Mouse (Mus musculus) limb, embryonic 10.5 days (tissue): ENCODE measurements around the gene Cdh18. TPM values are rescaled to one million over a fixed set of nuclear protein-coding genes. Genes with fewer than 3 reads are reported as not detected.
"Not testable (repeated sequence)": the region's sequence is repeated elsewhere in the genome, so short reads cannot be mapped to it uniquely, and the experiment has no call there.

Experiments
- DNase-seq: peaks from one replicate; pipeline ENCODE4 v3.0.0-alpha.2; 2017; ENCODE audit warnings: low spot score
- H3K27ac ChIP-seq: fragments of 300-500 bp; sonication (generic); 2 replicates; pipeline ENCODE4 v1.5.1; 2016; ENCODE audit warnings: mild to moderate bottlenecking
- H3K27me3 ChIP-seq: fragments of 300-500 bp; sonication (generic); 2 replicates; pipeline ENCODE4 v1.6.1; 2016; ENCODE audit warnings: low read depth, mild to moderate bottlenecking; ENCODE audit not compliant: poor library complexity, severe bottlenecking
- H3K36me3 ChIP-seq: fragments of 300-500 bp; sonication (generic); 2 replicates; pipeline ENCODE4 v1.6.1; 2016; ENCODE audit warnings: mild to moderate bottlenecking, moderate library complexity
- H3K4me1 ChIP-seq: fragments of 300-500 bp; sonication (generic); 2 replicates; pipeline ENCODE4 v1.6.1; 2016
- H3K4me3 ChIP-seq: fragments of 300-500 bp; sonication (generic); 2 replicates; pipeline ENCODE4 v1.5.1; 2016; ENCODE audit warnings: mild to moderate bottlenecking, moderate library complexity
- H3K9me3 ChIP-seq: fragments of 300-500 bp; sonication (generic); replicated peaks from 2 replicates; pipeline ENCODE4 v1.6.1; 2016; ENCODE audit warnings: mild to moderate bottlenecking
- WGBS: fragments of 180-500 bp; shearing (Covaris S2); methylation state at CpG from one replicate; pipeline ENCODE4 v1.1.7; 2016; 5-methylcytosine and 5-hydroxymethylcytosine counted together
- polyA plus RNA-seq: library from polyadenylated mRNA; unstranded; fragments of >200 nt; fragmentation: Nextera tagmentation; extraction: Ambion mirVana; gene quantifications from 2 replicates; pipeline ENCODE4 v1.2.1, GENCODE M21; 2016

The Cdh18 gene
- polyA plus RNA-seq, 1 experiment from 2014 or later = 0.13 TPM

DNA sequence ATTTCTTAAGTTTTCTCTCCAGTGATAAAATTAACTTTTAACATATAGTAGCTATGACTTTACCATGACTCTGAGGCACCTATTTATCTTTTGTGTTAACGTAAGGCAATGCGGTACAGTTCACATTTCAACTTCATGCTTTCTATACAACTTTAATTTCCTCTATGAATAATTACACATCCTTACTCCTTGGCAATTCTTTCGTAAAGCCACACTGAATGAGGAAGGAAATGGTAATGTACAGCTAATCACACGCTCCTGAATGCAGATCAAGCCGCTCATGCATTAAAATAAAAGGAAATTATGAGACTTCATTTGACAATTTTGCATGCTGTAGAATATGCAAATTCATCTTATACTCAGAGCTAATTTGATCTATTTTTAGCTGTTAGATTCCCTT is 467.9 kb downstream of the Cdh18 start:
- DNase-seq = no peak
- WGBS = 94% methylated on average over 5 of the region's 5 CpGs
- no peaks in the 10 kb centered on the region for H3K36me3 ChIP-seq
- no peaks in the 10 kb centered on the region for H3K27me3 ChIP-seq
- H3K4me3 ChIP-seq = no peak overlapping the region
- H3K4me1 ChIP-seq = no peaks in the 10 kb centered on the region
- H3K9me3 ChIP-seq = no peaks in the 10 kb centered on the region
- no peak overlapping the region for H3K27ac ChIP-seq

DNA sequence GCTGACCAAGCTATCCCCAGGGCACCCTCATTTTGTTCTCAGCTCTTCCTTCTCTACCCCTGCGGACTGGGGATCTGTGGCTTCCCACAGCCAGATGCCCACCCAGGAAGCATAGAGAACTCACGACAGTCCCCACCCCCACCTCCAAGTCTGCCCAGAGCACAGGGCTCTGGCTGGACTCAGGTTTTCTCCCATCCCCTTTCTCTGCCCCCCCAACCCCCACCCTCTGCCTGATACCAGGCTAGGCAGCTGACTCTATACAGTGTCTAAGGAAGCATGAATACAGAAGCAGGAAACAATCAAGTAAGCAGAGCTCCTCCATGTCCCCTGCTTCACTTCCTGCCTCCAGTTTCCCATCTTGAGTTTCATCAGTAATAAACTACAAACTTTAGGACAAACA is 472.3 kb downstream of the Cdh18 start:
- no peak for DNase-seq
- Histone ChIP-seq H3K36me3 (no peaks in the 10 kb centered on the region), H3K27me3 (no peaks in the 10 kb centered on the region), H3K4me3 (no peak overlapping the region), H3K4me1 (no peaks in the 10 kb centered on the region), H3K27ac (no peak overlapping the region), H3K9me3 (no peaks in the 10 kb centered on the region)
- WGBS = 57% methylated on average over 2 of the region's 2 CpGs

DNA sequence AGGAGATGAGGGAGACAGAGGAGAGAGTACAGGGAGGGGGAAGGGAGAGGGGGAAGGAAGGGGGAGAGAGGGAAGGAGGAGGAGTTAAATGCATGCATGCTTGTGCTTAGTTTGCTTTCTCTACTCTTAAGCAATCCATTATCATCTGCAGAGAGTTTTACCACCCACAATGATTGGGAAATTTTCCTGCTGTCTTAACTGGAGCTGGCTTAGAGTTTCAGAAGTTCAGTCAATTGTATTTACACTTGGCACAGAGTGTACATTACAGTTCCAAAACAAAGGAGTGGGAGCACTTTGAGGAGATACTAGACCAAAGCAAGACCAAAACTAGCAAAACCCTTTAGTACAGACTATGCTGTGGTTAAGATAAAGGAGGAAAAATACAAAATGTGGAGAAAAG is 473.8 kb downstream of the Cdh18 start:
- H3K27ac ChIP-seq = no peak overlapping the region
- no peaks in the 10 kb centered on the region for H3K27me3 ChIP-seq
- no peaks in the 10 kb centered on the region for H3K4me1 ChIP-seq
- no peak overlapping the region for H3K4me3 ChIP-seq
- no peaks in the 10 kb centered on the region for H3K36me3 ChIP-seq
- DNase-seq = no peak
- H3K9me3 ChIP-seq = no peaks in the 10 kb centered on the region

DNA sequence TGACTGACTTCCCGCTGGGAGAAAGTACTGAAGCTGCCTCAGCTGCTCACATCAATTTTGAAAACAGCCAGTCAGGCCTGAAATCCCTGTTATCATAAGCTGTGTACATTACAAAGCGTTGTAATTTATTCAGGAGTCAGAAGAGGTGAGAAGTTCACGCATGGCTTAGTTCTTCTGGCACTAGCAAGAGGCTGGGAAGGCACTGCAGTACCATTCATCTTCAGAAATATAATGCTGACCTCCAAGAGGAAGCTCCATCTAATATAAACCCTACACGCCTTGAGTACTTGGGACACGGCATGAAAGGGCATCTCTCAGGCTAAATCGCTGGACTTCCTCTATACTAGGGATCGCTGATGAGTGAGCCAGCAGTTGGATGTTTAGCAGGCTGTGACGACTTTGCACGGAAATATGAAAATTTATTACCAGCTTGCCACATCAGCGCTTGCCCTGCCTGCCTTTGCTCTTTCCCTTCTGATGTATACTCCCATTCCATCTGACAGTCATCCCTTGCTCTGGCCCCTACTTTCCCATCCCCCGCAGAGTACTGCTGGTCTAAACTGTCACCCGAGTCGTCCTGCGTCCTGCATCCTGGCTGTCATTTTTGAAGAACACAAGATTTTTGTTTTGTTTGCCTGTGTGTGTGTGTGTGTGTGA is 486.9 kb downstream of the Cdh18 start:
- Histone ChIP-seq H3K27ac (no peak overlapping the region), H3K4me3 (peak overlapping the region; percentile 49), H3K9me3 (no peaks in the 10 kb centered on the region), H3K36me3 (no peaks in the 10 kb centered on the region), H3K27me3 (peaks cover 17% of the 10 kb centered on the region), H3K4me1 (peaks cover 14% of the 10 kb centered on the region)
- WGBS = 11% methylated on average over 14 of the region's 14 CpGs
- DNase-seq = no peak

DNA sequence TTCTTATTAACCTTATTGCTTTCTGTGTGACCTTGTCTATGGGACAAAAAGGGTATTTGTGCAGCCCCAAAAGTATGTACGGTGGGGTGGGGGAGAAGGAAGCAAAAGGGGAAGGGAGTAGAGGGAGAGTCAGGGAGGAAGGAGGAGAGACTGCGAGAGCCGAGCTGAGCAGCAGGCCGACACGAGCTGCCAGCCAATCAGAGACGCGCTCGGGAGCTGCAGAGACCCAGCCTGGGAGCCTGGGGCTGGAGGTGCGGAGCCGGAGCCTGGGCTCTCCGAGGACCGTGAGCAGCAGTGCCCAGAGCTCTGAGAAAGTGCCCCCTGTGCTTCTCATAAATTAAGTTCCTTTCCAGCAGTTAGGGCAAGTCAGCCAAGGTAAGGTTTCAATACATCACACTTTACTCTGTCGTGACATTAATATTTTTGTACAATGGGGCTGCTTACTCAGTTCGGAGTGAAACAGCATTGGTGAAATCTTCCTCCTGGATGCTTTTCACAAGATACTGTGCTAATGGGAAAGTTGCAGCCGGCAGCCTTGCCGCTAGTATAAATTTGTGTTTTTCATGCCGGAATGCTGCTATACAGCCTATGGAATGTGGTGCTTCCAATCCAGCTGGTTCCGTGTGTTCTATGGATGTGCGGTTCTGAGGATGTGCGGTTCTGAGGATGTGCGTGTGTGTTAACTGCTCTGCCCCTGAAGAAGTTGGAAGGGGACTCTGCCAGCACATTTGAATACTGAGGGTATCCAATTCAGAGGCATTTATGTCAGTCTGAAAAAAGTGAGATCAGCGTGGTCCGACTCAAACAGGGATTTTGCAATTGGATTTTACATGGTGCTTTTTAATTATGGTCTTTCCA is 487.6 kb downstream of the Cdh18 start:
- Histone ChIP-seq H3K4me1 (peaks cover 14% of the 10 kb centered on the region), H3K4me3 (peak overlapping the region; percentile 49), H3K27me3 (peaks cover 17% of the 10 kb centered on the region), H3K27ac (no peak overlapping the region), H3K36me3 (no peaks in the 10 kb centered on the region), H3K9me3 (no peaks in the 10 kb centered on the region)
- 10% methylated on average over 23 of the region's 23 CpGs for WGBS
- peak; percentile 81 for DNase-seq

DNA sequence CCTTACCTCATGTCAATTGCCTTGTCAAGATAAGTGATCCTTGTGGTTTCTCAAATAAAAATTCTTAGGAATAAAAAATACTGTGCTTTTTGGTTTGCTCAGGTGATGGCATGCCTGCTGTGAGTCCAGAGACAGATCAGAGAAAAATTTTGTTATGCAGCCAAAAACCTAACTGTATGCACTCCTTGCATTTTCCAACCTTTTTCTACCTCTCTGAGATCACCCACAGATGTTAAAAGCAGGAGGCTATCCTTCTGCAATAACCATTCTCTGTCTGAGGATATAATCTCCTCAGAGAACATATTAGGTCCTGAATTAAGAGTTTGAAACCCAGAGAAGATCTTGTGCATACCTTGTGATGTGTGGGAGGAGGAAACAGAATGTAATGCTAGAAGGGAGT is 488.7 kb downstream of the Cdh18 start:
- no peaks in the 10 kb centered on the region for H3K9me3 ChIP-seq
- no peaks in the 10 kb centered on the region for H3K36me3 ChIP-seq
- peaks cover 17% of the 10 kb centered on the region for H3K27me3 ChIP-seq
- peaks cover 14% of the 10 kb centered on the region for H3K4me1 ChIP-seq
- DNase-seq = no peak
- H3K27ac ChIP-seq = no peak overlapping the region
- H3K4me3 ChIP-seq = no peak overlapping the region

DNA sequence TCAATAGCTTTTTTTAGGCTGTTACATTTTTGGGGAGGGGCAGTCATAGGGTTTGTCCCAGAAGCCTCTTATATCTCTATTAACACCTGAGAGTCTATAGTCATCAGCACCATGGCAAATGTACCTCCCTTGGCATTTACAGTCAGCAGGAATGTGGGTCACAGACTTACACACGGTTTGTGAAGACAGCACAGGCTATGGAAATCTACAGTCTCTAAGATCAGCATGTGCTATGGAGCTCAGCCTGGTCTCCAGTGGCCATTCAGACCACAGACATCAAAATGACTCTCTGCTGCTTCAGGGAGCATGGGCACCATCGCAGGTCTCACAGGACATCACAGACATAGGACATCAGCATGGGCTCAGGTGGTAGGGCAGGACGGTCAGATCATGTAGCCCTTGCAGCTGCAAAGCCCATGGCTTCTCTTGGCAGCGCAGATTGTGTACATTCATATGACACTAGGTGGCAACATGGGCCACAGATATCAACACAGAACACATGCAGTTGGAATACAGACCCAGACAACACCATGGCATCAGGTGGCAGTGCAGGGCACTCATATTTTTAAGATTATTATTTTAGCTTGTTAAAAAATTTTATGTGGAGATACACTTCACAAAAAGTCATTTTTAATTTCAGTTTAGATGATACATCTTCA is 497.4 kb downstream of the Cdh18 start:
- Histone ChIP-seq H3K27me3 (no peaks in the 10 kb centered on the region), H3K4me3 (no peak overlapping the region), H3K9me3 (no peaks in the 10 kb centered on the region), H3K4me1 (no peaks in the 10 kb centered on the region), H3K27ac (no peak overlapping the region), H3K36me3 (no peaks in the 10 kb centered on the region)
- 82% methylated on average over 4 of the region's 4 CpGs for WGBS
- DNase-seq = no peak

DNA sequence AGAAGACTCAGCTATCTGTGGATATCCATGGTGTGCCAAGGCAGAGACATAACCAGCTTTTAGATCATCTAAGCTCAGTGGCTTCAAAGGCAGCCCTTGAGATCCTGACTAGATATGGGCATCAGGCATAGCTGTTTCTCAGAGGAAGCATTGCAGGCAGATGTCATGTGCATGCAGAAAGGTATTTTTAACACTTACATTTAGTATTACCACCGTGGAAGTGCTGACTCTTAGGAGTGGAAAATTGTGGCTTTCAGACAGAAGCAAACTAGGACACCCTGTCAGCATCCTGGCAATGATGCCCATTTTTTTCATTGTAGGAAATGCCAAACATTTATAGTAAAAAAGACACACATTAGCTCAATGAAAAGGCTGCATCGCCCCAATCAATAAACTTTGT is 503.2 kb downstream of the Cdh18 start:
- H3K36me3 ChIP-seq = no peaks in the 10 kb centered on the region
- DNase-seq = no peak
- no peaks in the 10 kb centered on the region for H3K9me3 ChIP-seq
- H3K27ac ChIP-seq = no peak overlapping the region
- WGBS = 86% methylated on average over 2 of the region's 2 CpGs
- H3K27me3 ChIP-seq = no peaks in the 10 kb centered on the region
- H3K4me3 ChIP-seq = no peak overlapping the region
- H3K4me1 ChIP-seq = no peaks in the 10 kb centered on the region

DNA sequence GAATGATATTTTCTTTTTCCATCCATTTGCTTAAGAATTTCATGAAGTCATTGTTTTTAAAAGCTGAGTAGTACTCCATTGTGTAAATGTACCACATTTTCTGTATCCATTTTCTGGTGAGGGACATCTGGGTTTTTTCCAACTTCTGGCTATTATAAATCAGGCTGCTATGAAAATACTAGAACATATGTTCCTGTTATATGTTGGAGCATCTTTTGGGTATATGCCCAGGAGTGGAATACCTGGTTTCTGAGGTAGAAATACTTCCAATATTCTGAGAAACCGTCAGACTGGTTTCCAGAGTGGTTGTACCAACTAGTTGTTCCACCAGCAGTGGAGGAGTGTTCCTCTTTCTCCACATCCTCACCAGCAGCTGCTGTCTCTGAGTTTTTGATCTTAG is 536.5 kb downstream of the Cdh18 start:
- not testable (repeated sequence) for DNase-seq, H3K4me1 ChIP-seq, H3K36me3 ChIP-seq, H3K4me3 ChIP-seq, H3K27me3 ChIP-seq, H3K9me3 ChIP-seq, H3K27ac ChIP-seq
- 93% methylated on average over 1 of the region's 1 CpGs for WGBS

DNA sequence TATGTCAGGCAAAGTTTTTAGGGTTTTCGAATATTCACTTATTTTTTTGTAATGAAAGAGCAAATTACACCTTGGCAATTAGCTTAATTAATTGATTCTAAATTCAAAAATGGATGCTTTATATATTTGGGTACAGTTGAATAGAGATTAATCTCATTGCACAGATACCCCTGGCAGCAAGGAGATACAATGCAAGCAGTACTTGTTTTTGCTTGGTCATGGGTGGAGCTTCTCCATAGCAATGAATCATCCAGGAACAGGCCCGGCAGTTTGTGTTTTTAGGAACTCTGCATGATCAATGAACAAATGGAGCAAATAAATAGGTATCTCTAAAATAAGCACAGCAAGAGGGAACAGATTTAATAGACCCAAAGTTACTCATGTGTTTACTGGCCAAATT is 538.7 kb downstream of the Cdh18 start:
- no peak overlapping the region for H3K4me3 ChIP-seq
- no peak for DNase-seq
- no peaks in the 10 kb centered on the region for H3K36me3 ChIP-seq
- no peaks in the 10 kb centered on the region for H3K4me1 ChIP-seq
- H3K27ac ChIP-seq = no peak overlapping the region
- no peaks in the 10 kb centered on the region for H3K9me3 ChIP-seq
- H3K27me3 ChIP-seq = no peaks in the 10 kb centered on the region
- WGBS = 88% methylated on average over 2 of the region's 2 CpGs

DNA sequence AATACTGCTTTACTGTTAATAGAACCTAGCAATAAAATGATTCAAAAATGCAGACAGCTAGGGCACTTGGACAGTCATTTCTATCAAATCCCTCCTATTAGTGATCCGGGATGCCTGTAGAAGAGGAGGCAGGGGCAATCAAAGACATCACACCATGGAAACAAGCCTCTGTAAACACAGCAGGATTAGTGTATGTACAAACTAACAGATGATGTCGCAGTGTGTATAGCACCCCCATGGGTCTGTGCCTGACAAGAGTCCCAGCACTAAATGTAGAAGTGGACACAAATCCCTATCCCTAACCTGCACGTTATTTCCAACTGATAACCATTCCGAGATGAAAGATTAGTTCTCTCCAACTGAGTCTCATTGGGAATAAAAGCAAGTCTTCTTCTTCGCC is 547.8 kb downstream of the Cdh18 start:
- Histone ChIP-seq H3K27ac (no peak overlapping the region), H3K36me3 (no peaks in the 10 kb centered on the region), H3K4me1 (no peaks in the 10 kb centered on the region), H3K9me3 (no peaks in the 10 kb centered on the region), H3K27me3 (no peaks in the 10 kb centered on the region), H3K4me3 (no peak overlapping the region)
- 87% methylated on average over 5 of the region's 5 CpGs for WGBS
- DNase-seq = no peak

DNA sequence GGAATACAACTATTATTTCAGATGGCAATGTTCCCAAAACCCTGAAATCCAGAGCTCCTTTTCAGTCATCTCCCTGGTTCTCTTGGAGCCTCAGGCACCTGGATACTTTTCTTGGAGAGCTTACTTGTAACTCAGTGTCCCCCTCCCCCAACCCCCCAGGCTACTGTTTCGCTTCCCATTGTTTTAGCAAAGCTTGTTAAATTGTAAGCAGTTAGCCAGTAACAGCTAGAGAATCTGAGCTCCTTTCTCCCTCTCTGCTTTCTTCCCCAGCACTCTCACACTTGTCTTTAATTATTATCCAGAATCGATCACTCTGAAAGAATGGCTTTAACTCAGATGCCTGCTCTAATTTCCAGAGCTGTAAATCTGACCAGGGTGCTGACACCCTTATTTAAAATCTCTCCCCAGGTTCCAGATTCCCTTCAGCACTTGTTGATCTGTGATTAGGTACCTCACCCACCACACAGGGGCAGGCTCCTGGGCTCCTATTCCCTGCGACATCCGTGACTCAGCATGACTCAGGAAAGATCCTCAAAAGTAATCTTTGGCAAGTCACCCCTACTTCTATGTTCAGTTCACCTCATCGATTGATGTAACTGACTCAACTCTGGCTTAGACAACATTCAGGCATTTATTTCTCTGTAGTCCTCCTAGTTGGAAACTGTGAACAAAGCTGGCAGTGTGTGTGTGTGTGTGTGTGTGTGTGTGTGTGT is 556.0 kb downstream of the Cdh18 start:
- Histone ChIP-seq H3K9me3 (no peaks in the 10 kb centered on the region), H3K27me3 (no peaks in the 10 kb centered on the region), H3K27ac (no peak overlapping the region), H3K4me1 (0 out of 2 replicates have a peak, but pooled peaks cover 2% of the 10 kb centered on the region), H3K4me3 (no peak overlapping the region), H3K36me3 (no peaks in the 10 kb centered on the region)
- WGBS = 35% methylated on average over 5 of the region's 5 CpGs
- DNase-seq = peak; percentile 29
